Mouse (Mus musculus): ENCODE measurements around the gene Lipe.

Gene Lipe

DNA sequence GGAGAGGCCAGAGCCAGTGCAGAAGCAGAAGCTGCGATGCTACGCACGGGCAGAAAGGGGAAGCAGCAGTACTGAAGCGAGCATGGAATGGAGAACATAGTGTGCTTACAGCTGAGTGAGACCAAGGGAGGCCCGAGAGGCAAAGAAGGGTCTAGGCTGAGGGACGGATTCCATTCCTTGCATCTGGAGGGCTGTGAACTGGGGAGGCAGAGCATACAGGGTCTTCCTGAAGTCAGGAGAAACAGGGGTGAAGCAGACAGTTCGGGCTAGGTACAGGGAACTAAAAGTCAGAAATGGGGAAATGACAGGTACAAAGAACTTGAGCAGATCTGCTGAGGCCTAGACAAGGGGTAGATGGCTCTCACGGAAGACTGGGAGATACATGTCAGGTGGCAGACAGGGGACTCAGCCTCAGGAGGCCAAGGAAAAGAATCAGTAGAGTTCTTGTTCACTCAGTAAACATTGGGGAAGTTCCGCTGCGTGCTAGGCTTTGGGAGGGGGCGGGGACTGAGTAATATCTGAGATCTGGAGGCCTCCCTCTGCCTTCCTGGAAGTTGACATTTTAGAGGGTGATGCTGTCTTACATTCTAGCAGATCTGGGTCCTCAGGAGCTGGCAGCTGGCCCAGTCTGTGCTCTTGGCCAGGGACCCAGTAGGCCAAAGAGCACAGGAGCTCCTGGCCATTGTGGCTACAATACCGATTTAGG, 12.5 kb downstream of the Lipe start:
- DNase-seq (ENCODE audit: low read depth, low spot score) = no peak

DNA sequence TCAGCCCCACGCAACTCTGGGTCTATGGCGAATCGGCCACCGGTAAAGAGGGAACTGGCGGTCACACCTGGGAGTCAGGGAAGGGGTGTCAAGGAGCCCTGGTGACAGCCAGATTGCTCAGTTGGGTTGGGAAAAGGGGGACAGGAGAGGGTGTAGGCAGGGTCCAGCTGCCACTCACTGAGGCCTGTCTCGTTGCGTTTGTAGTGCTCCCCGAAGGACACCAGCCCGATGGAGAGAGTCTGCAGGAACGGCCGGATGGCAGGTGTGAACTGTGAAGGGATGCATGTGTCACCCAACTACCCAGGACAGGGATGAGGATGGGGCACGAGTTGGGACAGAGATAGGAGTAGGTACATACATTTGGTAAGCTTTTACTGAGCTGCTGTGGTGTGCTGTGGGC, 13.3 kb downstream of the Lipe start:
- DNase-seq (ENCODE audit: low read depth, low spot score) = no peak

DNA sequence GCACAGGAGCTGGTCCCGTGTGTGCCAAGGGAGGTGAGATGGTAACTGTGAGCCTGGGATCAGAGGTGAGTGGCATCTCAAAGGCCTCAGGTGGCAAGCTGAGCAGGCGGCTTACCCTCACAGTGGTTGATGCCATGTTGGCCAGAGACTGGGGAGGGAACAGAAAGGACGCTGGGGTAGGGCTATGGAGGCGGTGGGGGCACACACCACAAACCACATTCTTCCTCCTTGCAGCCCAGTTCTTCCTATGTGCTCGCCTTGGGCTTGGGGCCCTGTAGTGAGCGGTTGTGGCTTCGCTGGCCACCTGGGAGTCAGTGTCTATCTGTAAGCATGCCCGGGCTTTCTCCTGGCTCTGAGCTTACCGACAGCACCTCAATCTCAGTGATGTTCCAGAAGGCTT, 13.7 kb downstream of the Lipe start:
- no peak for DNase-seq (ENCODE audit: low read depth, low spot score)

DNA sequence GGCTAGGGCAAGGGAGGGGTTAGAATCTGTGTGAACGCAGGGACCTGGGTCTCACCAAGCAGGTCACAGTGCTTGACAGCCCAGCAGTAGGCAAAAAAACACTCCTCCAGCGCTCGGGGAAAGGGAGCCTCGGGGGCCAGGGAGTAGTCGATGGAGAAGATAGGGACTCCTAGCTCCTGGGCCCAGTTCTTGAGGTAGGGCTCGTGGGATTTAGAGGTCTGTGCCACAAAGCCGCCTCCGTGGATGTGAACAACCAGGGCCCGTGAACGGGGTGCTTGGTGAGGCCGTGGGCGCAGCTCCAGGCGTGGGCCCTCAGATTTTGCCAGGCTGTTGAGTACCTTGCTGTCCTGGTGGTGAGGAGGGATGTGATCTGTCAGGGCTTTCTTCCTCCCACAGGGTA, 14.2 kb downstream of the Lipe start:
- no peak for DNase-seq (ENCODE audit: low read depth, low spot score)

DNA sequence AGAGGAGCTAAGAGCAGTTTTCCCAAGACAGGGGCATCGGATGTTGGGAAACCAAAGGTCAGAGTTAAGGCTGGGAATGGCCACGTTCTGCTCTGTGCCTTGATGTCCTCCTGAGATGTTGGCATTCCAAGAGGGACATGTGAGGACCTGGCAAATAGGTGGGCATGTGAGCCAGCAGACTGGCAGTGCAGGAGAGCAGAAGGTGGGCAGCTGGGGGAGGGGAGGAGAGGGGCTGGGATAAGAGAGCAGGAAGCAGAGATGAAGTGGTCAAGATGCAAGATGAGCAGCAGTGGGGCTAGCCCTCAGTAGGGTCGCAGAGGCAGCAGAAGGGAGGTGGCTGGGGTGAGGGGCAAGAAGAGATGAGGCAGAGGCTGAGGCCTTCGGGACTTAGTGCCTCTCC, 14.6 kb downstream of the Lipe start:
- DNase-seq (ENCODE audit: low read depth, low spot score) = no peak

DNA sequence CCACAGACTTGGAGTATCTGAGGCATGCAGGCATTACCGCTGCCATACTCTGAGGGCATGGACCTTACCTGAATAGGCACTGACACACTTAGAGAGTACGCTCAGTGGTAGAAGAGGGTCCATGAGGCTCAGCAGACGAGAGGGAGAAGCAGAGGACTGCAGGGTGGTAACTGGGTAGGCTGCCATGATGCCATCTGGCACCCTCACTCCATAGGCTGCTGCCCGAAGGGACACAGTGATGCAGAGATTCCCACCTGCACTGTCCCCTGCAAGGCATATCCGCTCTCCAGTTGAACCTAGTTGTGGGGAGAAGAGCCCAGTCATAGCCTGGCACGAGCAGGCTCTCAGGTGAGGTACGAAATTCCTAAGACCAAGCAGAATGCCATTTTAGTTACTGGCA, 15.1 kb downstream of the Lipe start:
- DNase-seq (ENCODE audit: low read depth, low spot score) = no peak

DNA sequence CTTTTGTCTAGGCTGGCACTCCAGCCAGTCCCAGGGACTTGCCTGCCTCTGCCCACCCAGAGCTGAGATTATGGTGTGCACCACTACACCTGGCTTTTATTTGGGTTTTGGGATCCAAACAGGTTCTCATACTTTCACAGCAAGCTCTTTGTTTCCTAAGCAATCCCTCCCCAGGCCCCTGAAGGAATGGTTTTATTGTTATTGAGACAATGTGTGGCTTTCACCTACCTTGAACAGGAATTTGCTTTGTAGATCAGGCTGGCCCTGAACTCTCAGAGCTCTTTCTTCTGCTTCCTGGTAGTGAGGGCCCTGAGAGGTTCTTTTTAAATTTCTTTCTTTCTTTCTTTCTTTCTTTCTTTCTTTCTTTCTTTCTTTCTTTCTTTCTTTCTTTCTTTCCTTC, 16.0 kb downstream of the Lipe start:
- no peak for DNase-seq (ENCODE audit: low read depth, low spot score)

DNA sequence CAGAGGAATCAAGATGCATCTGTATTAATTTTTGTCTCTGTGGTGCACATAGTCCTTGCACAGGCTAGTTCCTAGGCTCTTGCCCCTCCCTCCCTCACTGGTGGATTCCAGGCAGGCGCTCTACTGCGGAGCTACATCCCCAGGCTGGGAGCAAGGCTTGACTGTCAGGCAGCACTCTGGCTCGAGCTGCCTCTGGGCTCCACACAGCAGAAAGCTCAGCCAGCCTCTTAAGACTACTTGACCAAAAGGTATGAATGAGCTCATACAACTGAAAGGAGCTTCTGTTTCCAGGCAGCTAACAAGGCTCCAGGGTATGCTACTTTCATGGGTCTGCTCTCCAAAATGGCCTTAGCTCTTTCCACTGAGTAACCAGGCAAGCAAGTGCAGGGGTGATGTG, 17.2 kb downstream of the Lipe start:
- no peak for DNase-seq (ENCODE audit: low read depth, low spot score)

DNA sequence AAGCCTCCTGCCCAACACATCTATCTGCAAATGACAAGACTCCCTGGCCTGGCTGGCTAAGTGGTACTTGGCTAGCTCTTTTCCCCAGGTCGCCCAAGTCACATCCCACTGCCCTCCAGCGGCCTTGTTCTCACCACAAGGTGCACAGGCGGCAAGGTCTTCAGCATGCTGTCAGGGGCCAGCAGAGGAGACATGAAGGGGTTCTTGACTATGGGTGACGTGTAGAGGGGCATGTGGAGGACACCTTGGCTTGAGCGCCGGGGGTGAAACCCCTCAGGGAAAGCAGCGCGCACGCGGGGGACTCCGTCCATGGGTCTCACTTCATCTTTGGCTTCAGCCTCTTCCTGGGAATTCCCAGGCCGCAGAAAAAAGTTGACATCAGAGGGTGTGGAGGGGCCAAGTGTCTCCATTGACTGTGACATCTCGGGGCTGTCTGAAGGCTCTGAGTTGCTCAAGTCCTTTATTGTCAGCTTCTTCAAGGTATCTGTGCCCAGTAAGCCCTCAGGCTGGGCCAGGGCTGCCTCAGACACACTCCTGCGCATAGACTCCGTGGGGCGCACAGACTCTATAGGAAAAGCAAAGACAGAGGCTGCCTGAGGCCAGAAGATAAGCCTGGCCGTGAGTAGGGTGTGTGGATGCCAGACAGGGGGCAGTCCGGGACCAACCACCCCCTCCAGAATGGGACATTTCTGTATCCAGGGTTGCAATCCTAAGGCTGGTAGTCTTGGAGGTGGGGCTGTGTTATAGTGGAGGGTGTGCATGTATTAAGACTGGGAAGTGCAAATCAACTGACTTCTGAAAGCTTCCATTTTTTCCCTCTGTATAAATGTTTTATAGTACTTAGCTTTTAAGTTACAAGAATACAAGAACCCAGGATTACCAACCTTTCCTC, 17.9 kb downstream of the Lipe start:
- no peak for DNase-seq (ENCODE audit: low read depth, low spot score)

DNA sequence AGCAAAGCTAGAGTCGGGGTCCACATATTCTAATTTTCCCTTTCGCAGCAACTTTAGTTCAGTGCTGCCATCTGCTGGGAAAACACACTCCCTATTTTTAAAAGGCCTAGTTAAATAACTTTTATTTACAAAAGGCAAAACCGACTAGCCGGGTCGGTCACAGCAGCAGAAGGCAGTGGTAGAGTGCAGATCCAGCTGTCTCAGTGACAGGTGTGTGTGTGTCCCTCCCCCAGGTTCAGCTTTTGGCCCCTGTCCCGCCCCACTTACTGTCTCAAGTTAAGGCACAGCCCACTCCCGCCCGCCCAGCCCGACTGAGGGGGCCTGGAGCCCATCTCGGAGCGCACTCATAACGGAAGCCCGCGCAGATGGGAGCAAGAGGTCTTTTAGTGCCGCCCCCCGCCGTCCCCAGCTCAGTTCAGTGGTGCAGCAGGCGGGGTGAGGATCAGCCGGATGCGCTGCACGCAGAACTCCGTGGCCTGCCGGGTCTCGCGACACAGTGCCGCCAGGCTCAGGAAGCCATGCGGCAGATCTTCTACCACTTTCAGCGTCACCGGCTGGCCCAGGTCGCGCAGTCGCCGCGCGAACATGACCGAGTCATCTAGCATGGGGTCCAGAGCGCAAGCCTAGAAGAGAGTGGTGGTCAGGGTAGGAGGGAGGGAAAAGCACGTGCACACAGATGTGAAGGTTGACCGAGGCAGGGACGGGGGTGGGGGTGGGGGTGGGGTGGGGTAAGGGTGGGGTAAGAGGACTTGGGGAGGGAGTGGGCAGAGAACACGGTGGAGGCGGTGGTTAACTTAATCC, 18.8 kb downstream of the Lipe start:
- peak; percentile 74 for DNase-seq (ENCODE audit: low read depth, low spot score)

DNA sequence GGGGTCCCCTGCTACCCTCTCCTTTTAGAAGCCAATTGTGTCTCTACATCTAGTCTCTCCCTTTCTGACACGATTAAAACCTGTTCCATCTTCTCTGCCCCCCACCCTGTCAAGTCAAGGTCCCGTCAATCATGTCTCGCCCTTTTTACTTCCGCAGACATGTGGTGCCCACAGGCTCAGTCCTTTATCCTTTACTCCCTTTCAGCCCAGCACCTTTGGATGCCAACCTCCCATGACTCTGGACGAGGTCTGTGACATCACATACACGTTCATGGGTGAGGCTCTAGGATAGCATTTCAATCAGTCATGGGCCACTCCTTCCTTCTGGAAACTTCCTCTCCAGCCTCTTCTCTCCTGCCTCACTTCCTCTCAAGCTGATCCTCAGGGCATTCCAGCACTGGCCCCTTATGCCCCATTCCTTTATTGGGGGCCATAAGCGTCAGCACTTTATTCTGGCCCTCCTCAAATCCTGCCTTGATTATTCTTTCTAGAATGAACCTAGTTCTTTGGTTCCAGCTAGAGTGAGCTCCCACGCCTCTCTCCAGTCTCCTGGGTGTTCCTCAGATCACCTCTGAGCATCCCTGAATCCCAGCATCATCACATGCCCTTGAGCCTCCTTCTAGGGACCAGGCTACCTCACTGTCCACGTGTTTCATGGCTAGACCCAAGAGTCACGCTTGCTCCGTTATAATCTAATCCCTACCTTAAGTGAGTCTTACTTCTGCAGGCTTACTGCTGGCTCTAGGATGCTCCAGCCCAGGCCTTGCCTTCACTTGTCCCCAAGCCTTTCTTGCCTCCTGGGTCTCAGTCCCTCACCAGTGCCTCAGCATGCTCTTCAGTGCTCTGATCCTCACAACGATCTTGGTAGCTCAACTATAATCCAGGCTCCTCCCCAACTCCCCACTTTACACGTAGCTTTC, 20.1 kb downstream of the Lipe start:
- no peak for DNase-seq (ENCODE audit: low read depth, low spot score)

DNA sequence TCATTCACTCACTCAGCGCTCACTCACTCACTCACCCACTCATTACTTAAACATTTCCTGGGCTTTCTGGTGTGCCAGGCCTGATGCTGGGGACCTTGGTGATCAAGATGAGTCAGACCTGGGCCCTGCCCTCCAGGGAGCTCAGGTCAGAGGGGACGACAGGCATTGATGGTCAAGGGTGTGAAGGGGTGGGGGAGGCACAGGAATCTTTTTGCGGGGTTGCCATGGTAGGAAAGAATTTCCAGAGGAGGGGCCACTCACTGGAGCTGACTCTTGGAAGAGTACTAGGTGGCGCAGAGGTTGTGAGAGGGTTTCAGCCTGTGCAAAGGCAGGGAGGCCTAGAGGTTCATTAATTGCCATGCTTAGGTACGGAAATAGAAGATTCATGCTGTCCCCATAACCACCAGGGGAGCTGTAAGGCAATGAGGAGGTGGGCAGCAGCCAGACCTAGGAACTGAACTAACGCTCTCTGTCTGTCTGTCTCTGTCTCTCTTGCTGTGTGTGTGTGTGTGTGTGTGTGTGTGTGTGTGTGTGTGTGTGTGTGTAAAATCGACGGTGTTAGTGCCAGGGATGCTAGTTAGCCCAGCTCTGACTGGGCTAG, 21.3 kb downstream of the Lipe start:
- DNase-seq (ENCODE audit: low read depth, low spot score) = no peak

DNA sequence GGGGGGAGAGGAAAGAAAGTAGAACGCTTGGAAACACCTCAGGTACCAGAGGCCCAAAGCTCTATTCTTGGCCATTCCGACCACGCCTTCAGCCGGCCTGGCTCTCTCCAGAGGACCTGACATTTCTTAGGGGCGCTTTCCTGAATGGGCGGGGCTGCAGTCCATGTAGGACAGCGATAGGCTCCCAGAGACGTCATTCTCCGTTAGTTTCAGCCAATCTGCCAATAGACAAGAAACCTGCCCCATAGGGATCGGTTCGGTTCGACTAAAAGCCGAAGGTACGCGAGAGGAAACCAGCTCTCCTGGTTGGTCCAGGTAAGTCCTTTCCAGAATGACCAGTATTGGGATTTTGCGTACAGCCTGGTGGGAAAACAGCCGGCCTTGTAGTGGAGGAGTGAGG, 22.0 kb downstream of the Lipe start:
- peak; percentile 68 for DNase-seq (ENCODE audit: low read depth, low spot score)

DNA sequence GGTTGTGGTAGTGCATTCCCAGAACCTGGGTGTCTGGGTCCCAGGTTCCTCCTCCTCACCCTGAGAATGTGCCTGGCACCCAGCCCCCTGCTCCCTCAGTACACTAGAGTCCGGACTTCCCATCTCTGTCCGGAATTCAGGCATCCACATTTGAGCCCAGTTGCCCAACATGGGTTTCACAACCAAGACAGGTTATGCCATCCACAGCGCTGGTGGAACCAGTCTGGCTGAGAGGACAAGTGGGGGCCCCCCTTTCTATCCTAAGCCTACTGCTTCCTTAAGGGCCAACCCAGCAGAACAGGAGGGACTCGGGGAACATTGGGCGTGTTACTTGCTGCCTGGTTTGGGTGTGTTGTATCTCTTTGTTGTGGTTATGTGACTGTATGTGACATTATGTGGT, 26.1 kb downstream of the Lipe start:
- no peak for DNase-seq (ENCODE audit: low read depth, low spot score)

DNA sequence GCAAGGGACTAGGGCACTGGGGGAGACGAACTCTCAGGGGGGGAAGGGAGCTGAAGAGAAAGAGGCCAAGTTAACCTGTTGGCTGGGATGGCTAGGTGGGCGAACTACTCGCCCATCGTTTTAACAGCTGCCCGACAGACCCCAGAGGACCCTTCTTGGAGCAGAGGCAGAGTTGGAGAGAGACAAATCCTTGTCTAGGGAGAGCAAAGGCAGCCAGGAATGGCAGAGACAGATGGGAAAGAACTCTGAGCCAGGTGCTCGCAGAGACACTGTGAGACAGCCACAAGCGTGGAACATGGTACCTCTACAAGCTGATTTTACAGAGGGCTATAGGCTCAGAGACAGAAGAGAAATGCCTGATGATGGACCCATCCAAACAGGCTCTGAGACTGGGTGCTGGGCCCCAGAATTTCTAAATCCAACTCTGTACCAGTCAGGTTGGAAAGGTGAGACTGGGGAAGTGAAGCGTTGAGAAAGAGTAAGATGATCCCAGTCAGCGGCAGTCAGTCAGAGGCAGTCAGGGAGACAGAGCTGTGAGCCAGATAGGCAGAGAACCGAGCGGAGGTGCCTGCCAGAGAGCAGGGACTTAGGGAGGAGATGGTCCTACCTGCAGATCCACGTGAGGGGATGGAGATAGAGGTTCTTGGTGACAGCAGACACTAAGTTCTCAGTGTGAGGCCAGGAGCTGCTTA, 29.3 kb downstream of the Lipe start, which contains the start of gene Cnfn:
Gene Cnfn (minus strand): TSS at position 667 of the 692 bp plus-strand sequence.
- no peak for DNase-seq (ENCODE audit: low read depth, low spot score)

DNA sequence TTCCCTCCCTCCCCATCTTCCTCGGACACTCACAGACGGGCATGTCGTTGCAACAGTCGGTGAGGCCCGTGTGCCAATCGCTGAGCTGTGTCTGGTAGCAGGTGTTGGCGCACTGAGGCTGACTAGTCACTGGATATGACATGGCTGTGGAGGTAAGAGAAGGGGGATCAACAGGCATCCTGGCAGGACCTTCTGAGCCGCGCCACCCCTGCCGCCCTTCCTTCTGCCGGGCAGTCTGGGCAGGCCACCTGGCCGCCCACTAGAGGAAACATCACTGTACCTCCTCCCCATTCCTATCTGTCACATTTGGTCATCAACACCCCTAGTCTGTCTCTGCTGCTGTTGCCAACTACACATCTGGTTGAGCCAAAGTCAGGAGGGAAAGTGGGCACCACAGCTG, 30.2 kb downstream of the Lipe start:
- DNase-seq (ENCODE audit: low read depth, low spot score) = no peak

DNA sequence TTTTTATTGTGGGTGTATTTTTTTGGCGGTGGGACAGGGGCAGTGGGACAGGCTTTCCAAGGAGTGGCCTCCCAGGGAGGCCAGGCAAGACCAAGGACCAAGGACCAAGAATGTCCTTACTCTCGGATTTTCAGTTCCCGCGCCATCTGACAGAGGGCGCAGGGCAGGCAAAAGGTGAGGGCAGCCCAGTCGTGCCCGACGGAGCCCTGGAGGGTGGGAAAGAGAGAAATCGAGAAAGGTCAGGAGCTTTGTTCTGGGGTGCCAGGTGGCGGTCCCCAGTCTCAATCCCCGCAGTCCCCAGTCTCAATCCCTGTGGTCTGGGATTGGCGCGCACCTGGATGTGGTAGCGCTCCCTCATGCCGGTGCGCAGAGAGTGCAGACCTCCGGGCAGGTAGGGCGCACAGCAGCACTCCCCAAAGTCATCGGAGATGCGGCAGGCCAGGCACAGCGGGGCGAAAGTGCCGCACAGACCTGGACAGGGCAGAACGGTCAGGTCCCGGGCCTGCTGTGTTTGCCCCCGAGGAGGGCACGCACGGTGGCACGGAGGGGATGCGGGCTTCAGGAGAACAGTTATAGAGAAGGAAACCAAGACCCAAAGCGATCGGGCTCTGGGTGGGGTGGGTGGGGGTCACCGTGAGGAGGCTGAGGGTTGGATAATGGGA, 30.7 kb downstream of the Lipe start:
- peak; percentile 25 for DNase-seq (ENCODE audit: low read depth, low spot score)

DNA sequence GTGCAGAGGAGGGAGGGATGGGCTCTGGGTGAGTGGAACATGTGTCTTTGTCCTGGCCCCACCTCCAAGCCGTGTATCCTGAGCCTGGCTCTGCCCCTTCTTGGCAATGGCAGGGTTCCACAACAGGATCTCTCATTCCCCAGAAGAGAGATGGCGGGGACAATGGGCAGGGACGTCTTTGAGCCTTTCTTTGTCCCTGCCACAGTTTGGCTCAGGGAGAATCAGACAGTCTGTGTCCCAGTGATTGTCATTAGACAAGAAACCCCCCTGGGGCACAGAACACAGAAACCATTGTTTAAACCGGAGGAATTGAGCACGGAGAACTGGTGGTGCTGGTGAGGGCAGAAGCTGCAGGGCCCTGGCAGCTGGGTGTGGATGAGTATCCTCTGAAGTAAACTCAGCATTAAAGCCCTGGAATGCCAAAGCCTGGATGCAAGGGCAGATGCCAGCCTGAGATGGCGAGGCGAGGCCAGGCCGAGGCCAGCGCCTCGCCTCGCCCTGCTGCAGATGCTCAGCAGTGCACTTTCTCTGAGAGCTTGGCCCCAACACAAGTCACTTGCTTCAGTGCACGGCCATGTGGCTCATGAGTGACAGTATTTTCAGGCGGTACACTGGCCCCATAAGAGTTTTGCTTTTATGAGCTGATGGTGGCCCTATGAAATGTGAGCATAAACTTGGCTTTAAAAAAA, 32.4 kb downstream of the Lipe start:
- DNase-seq (ENCODE audit: low read depth, low spot score) = no peak

DNA sequence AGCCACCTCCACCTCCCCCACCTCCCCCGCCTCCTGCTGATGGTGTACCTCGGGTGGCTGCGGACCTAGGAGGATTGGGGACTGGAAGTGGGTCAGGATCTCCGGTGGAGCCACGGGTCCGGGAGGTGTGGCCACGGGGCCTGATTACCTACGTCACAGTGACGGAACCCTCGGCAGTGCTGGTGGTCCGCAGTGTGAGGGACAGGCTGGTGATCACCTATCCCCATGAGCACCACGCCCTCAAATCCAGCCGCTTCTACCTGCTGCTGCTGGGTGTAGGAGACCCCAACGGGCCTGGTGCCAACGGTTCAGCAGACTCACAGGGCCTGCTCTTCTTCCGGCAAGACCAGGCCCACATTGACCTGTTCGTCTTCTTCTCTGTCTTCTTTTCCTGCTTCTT, 34.9 kb downstream of the Lipe start:
- DNase-seq (ENCODE audit: low read depth, low spot score) = no peak

Data from forelimb bud, embryonic 11.5 days (tissue).